Mouse (Mus musculus) forebrain, embryonic 14.5 days (tissue): Measurements from ENCODE around the gene CK137956. TPM values are rescaled to one million over a fixed set of nuclear protein-coding genes. Genes with fewer than 3 reads are reported as not detected.

Experiments used
- ATAC-seq: fragments of 200-750 bp; cut with Nextera tagmentation; 2 replicates; pipeline ENCODE4 v1.8.0; 2017; ENCODE audit warnings: mild to moderate bottlenecking, moderate library complexity
- DNase-seq: peaks from one replicate; pipeline ENCODE4 v3.0.0-alpha.2; 2015; ENCODE audit warnings: low spot score
- H3K27ac ChIP-seq: fragments of 300-500 bp; sonication (generic); 2 replicates; pipeline ENCODE4 v1.5.1; 2014; ENCODE audit warnings: low read depth, mild to moderate bottlenecking, control low read depth, low read length, moderate library complexity
- H3K27me3 ChIP-seq: fragments of 300-500 bp; sonication (generic); replicated peaks from 2 replicates; pipeline ENCODE4 v1.6.1; 2014; ENCODE audit warnings: low read length, control low read depth, mixed read lengths; ENCODE audit not compliant: control insufficient read depth, insufficient read depth
- H3K36me3 ChIP-seq: fragments of 300-500 bp; sonication (generic); 2 replicates; pipeline ENCODE4 v1.6.1; 2014; ENCODE audit warnings: low read length, control low read depth; ENCODE audit not compliant: control insufficient read depth, insufficient read depth
- H3K4me1 ChIP-seq: fragments of 300-500 bp; sonication (generic); 2 replicates; pipeline ENCODE4 v1.6.1; 2014; ENCODE audit warnings: antibody characterized with exemption, low read length, control low read depth; ENCODE audit not compliant: control insufficient read depth, insufficient read depth
- H3K4me2 ChIP-seq: fragments of 300-500 bp; sonication (generic); 2 replicates; pipeline ENCODE4 v1.6.1; 2014; ENCODE audit warnings: mild to moderate bottlenecking, control low read depth, low read length
- H3K4me3 ChIP-seq: fragments of 300-500 bp; sonication (generic); 2 replicates; pipeline ENCODE4 v1.5.1; 2014; ENCODE audit warnings: low read depth, low read length, control low read depth
- H3K9ac ChIP-seq: fragments of 300-500 bp; sonication (generic); 2 replicates; pipeline ENCODE4 v1.6.1; 2014; ENCODE audit warnings: mild to moderate bottlenecking, low read length, control low read depth, moderate library complexity
- H3K9me3 ChIP-seq: fragments of 300-500 bp; sonication (generic); replicated peaks from 2 replicates; pipeline ENCODE4 v1.6.1; 2016; ENCODE audit warnings: low read length, control low read depth, mixed read lengths; ENCODE audit not compliant: control insufficient read depth
- WGBS: fragments of 180-500 bp; shearing (Covaris S2); extraction: QIAGEN DNeasy Blood & Tissue Kit; methylation state at CpG from one replicate; pipeline ENCODE4 v1.1.7; 2014; 5-methylcytosine and 5-hydroxymethylcytosine counted together
- polyA plus RNA-seq: library from polyadenylated mRNA; unstranded; fragments of >200 nt; fragmentation: Nextera tagmentation; extraction: Ambion mirVana; gene quantifications from 2 replicates; pipeline ENCODE4 v1.2.1, GENCODE M21; 2014

The CK137956 gene
- polyA plus RNA-seq = 0.27 and 0.50 TPM in 2 replicates

DNA sequence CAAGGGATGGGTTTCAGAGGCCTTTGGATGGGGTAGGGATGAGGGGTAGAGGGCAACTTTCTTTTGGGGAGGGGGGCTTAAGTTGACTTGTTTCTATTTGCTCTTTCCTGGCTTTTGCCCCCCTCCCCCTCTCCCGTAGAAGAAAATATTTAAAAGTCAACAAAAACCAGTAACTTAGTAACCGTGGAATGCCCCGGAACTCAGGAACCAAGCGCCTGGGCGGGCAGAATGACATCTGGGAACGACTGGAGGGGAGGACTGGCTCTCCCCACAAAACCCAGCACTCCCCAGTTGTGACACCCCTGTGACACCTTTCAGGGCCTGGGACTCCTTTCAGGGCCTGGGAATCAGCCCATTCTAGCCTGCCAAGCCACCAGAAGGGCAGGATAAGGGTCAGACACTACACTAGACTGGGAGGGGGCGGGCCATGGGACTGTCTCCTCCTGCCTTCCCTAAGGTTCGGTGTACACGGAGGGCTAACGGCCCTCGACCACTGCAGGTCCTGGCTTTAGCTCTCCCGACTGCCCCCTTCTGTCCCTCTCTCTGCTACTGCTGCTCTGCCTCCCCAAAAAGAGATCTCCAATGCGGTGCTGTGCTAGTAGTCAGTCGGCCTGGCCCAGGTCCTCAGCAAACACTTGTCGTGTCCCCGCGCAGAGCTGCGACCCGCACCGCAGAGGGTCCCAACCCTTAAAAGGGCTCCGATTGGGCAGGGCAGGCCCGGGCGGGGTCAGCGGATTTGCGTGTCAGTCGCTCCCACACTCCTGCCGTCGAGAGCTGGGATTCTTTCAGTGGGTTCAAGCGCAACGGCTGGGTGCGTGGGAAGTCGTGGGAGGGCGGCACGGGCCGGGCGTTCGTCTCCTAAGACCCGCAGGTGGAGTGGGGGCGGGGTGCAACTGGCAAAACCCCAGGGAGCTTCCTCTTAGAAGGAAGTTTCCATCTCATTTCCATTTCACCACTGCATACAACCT is at the start of gene CK137956:
Gene CK137956, minus strand, starts transcription at position 51 of the 968 bp plus-strand sequence.
- no peak for ATAC-seq
- no peak within 1 kb of the TSS for H3K4me3 ChIP-seq
- H3K36me3 ChIP-seq = no peaks in the 10 kb centered on the region
- peaks cover 20% of the 10 kb centered on the region for H3K27me3 ChIP-seq
- 4% methylated on average over 39 of the region's 39 CpGs for WGBS
- H3K27ac ChIP-seq = no peak within 1 kb of the TSS
- H3K4me2 ChIP-seq = peak within 1 kb of the TSS; percentile 30
- peak; percentile 30 for DNase-seq
- H3K9me3 ChIP-seq = no peaks in the 10 kb centered on the region
- H3K4me1 ChIP-seq = no peaks in the 10 kb centered on the region
- no peak within 1 kb of the TSS for H3K9ac ChIP-seq

DNA sequence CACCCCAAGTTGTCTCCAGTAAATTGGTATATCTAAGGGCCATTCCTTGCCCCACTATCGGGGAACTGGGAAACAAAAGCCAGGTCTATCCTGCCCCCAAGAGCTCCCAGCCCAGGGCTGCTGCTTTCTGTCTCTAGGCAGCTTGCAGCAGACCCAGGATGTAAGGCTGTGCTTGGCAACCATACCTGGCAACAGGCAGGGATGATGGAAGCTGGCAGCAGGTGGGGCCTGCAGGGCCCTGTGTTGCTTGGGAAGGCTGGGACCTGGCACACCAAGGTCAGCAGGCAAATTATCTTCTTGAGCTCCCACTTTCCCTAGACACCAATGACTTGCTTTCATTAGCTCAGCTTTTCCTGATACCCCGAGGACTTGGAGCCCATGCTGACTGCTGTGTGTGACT is 48.7 kb upstream of the CK137956 start:
- Histone ChIP-seq H3K27ac (no peak overlapping the region), H3K9ac (no peak overlapping the region), H3K4me1 (no peaks in the 10 kb centered on the region), H3K9me3 (no peaks in the 10 kb centered on the region), H3K27me3 (no peaks in the 10 kb centered on the region), H3K4me2 (no peak overlapping the region), H3K36me3 (no peaks in the 10 kb centered on the region), H3K4me3 (no peak overlapping the region)
- DNase-seq = no peak
- WGBS = 79% methylated on average over 2 of the region's 2 CpGs
- no peak for ATAC-seq

DNA sequence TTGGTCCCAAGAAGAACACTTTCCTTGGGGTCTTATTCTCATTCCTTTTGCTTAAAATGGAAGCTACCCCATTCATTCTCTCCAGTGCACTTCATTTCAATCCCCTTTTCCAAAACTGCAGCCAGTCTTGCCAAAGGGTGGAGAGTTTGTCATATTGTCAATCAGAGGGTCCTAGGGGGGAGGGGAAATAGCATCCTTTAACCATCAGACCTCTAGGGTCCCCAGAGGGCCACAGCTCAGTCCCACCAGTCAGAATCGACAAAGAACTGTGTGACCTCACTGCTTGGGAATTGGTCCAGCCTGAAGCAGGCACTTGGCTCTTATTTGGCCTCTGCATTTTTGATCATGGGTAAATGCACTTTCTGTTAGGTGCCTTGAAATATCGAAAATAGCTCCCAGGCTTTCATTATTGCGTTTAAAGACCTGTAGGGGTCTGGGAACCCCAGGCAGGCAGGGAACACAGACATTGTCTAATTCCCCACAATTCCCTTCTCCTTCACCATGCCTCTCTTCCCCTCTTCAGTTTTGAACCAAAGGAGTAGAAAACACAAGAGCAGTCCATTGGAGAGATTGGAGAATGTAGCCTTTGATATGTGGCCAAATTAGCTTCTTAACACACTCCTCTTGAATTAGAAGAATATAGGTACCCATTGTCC is 34.2 kb upstream of the CK137956 start:
- Histone ChIP-seq H3K4me2 (no peak overlapping the region), H3K4me3 (no peak overlapping the region), H3K9ac (no peak overlapping the region), H3K27ac (peak overlapping the region; percentile 15; the same call in 1 of the 2 replicates), H3K4me1 (peaks cover 9% of the 10 kb centered on the region; the same call in 1 of the 2 replicates), H3K36me3 (no peaks in the 10 kb centered on the region), H3K9me3 (no peaks in the 10 kb centered on the region), H3K27me3 (no peaks in the 10 kb centered on the region)
- 34% methylated on average over 3 of the region's 3 CpGs for WGBS
- peak; percentile 66 for ATAC-seq
- DNase-seq = peak; percentile 60

DNA sequence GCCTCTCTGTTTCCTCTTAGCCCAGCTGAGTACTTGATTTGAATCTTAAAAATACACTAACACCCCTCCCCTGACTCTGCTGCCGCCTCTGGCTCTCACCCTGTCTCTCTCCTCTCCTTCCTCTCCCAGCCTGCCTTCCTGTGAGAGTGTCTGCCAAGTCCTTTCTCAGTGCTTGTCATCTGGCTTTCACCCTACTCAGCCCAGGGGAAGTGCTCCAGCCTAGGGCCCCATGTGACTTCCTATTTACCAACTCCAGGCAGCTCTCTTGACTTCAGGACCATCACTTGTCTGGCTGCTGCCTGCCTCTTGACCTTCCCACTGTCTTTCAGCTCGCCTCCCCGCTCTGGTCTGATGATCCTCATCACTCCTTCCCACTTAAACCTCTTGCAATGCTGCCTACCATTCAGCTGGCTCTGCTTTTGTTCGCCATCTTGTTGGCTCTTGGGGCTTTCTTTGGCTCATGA is 31.9 kb upstream of the CK137956 start:
- Histone ChIP-seq H3K9ac (no peak overlapping the region), H3K4me3 (no peak overlapping the region), H3K4me1 (peaks cover 9% of the 10 kb centered on the region; the same call in 1 of the 2 replicates), H3K9me3 (no peaks in the 10 kb centered on the region), H3K27me3 (no peaks in the 10 kb centered on the region), H3K36me3 (no peaks in the 10 kb centered on the region), H3K27ac (no peak overlapping the region), H3K4me2 (no peak overlapping the region)
- ATAC-seq = no peak
- DNase-seq = peak; percentile 16
- 78% methylated on average over 4 of the region's 4 CpGs for WGBS

DNA sequence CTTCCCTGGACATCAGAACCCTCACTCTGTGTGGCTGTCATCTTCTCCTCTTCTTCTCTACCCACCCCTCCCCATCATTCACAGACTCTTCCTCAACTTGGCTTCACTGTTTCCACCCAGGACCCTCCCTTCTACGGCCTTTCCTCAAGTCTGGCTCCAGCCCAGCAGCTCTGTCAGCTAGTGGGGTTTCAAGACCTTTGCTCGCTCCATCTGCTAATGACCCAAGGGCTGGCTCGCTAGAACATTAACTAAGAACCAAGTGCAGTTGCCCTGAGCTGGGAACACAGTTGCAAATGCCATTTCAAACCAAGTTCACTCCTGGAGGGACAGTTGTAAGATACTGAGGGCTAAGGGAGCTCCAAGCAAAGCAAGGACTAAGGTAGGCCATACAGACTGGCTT is 28.5 kb upstream of the CK137956 start:
- H3K4me3 ChIP-seq = no peak overlapping the region
- DNase-seq (no peak), ATAC-seq (no peak)
- H3K4me1 ChIP-seq = peaks cover 6% of the 10 kb centered on the region; the same call in 1 of the 2 replicates
- H3K4me2 ChIP-seq = no peak overlapping the region
- 79% methylated on average over 3 of the region's 3 CpGs for WGBS
- H3K36me3 ChIP-seq = no peaks in the 10 kb centered on the region; the same call in 1 of the 2 replicates
- no peaks in the 10 kb centered on the region for H3K9me3 ChIP-seq
- H3K27me3 ChIP-seq = no peaks in the 10 kb centered on the region
- H3K27ac ChIP-seq = no peak overlapping the region
- no peak overlapping the region for H3K9ac ChIP-seq

DNA sequence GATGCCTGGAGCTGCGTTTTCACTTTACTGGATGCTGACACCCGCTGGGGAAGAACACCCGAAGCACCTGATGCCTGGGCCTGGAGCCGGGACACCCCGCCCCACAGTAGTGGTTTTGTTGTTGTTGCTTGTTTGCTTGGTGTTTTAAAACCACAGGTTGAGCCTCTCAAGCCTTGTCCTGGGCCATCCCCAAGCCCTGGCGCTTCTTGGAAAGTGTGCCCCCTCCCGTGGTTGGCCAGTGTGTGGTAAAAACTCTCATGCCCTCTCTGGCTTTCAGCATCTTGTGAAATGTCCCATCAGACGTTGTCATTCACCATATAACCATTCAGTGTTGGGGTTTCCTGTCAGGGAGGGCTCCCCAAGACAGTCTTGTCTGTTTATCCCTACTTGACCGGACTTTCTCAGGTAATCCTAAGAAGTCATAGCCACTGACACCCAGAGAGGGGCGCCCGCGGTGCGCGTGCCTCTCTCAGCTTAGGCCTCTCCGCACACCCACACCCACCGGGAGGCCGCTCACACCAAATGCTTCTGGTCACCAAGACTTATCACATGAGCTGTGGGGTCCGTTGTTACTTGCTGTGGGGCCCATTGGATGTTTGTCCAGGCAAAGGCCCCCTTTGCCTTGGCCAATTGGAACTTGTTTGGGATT is 18.7 kb upstream of the CK137956 start:
- Histone ChIP-seq H3K36me3 (no peaks in the 10 kb centered on the region), H3K9me3 (no peaks in the 10 kb centered on the region), H3K4me2 (peak overlapping the region; percentile 83), H3K9ac (peak overlapping the region; percentile 84), H3K27ac (no peak overlapping the region), H3K4me1 (peaks cover 13% of the 10 kb centered on the region), H3K4me3 (peak overlapping the region; percentile 65), H3K27me3 (0 out of 2 replicates have a peak, but pooled peaks cover 8% of the 10 kb centered on the region)
- peak; percentile 60 for DNase-seq
- ATAC-seq = no peak
- 6% methylated on average over 18 of the region's 18 CpGs for WGBS

DNA sequence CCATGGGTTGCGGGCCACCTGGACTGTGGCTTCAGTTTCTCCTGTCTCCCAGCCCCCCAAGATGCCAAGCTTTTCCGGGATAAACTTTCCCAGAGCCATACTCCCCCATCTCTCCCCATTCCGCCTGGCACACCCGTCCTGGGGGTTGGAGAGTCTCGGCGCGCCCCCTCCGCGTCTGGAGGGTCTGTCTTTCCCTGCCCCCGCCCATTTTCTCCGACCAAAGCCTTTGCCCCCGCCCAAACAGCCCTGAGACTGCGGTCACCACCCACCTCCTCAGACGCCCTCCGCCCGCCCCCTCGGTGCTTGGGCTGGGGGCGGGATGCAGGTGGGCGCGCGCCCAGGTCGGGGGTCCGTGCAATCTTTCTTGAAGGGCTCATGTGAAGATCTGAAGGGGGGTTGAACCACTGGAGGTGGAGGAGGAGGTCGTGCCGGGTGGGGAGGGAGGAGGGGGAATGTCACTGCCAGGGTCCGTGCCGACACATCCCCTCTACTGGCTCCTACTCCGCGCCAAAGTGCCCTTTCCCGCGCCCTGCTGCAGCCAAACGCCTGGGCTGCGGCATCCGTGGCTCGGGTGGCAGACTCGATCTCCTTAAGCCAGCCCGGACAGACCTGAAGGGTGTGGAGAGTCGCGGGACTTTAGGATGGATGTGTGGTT is 17.9 kb upstream of the CK137956 start:
- DNase-seq (peak; percentile 36), ATAC-seq (no peak)
- Histone ChIP-seq H3K27me3 (0 out of 2 replicates have a peak, but pooled peaks cover 8% of the 10 kb centered on the region), H3K9ac (peak overlapping the region; percentile 84), H3K36me3 (no peaks in the 10 kb centered on the region), H3K9me3 (no peaks in the 10 kb centered on the region), H3K4me1 (peaks cover 13% of the 10 kb centered on the region), H3K4me3 (peak overlapping the region; percentile 65), H3K27ac (no peak overlapping the region), H3K4me2 (peak overlapping the region; percentile 83)
- 1% methylated on average over 39 of the region's 39 CpGs for WGBS
